Mouse (Mus musculus) midbrain, embryonic 15.5 days (tissue): ENCODE data around the gene Npepps. TPM values are rescaled to one million over a fixed set of nuclear protein-coding genes. Genes with fewer than 3 reads are reported as not detected.

Experiments used
- ATAC-seq: fragments of 200-750 bp; cut with Nextera tagmentation; replicated peaks from 2 replicates; pipeline ENCODE4 v1.8.0; 2017; ENCODE audit warnings: moderate TSS enrichment
- H3K27ac ChIP-seq: fragments of 300-500 bp; sonication (generic); 2 replicates; pipeline ENCODE4 v1.5.1; 2015; ENCODE audit warnings: mild to moderate bottlenecking, inconsistent platforms
- H3K27me3 ChIP-seq: fragments of 300-500 bp; sonication (generic); replicated peaks from 2 replicates; pipeline ENCODE4 v1.6.1; 2015; ENCODE audit warnings: inconsistent platforms
- H3K36me3 ChIP-seq: fragments of 300-500 bp; sonication (generic); replicated peaks from 2 replicates; pipeline ENCODE4 v1.6.1; 2015; ENCODE audit warnings: inconsistent platforms
- H3K4me1 ChIP-seq: fragments of 300-500 bp; sonication (generic); 2 replicates; pipeline ENCODE4 v1.6.1; 2015; ENCODE audit warnings: inconsistent platforms
- H3K4me2 ChIP-seq: fragments of 300-500 bp; sonication (generic); 2 replicates; pipeline ENCODE4 v1.6.1; 2015; ENCODE audit warnings: inconsistent platforms, mild to moderate bottlenecking, moderate library complexity
- H3K4me3 ChIP-seq: fragments of 300-500 bp; sonication (generic); 2 replicates; pipeline ENCODE4 v1.5.1; 2015; ENCODE audit warnings: mild to moderate bottlenecking, inconsistent platforms
- H3K9ac ChIP-seq: fragments of 300-500 bp; sonication (generic); 2 replicates; pipeline ENCODE4 v1.6.1; 2015; ENCODE audit warnings: mild to moderate bottlenecking, inconsistent platforms
- H3K9me3 ChIP-seq: fragments of 300-500 bp; sonication (generic); 2 replicates; pipeline ENCODE4 v1.6.1; 2016; ENCODE audit warnings: inconsistent platforms
- WGBS: fragments of 180-500 bp; shearing (Covaris S2); methylation state at CpG from one replicate; pipeline ENCODE4 v1.1.7; 2015; ENCODE audit warnings: mixed read lengths; 5-methylcytosine and 5-hydroxymethylcytosine counted together
- polyA plus RNA-seq: library from polyadenylated mRNA; unstranded; fragments of >200 nt; fragmentation: Nextera tagmentation; extraction: Ambion mirVana; gene quantifications from 2 replicates; pipeline ENCODE4 v1.2.1, GENCODE M21; 2015

Gene Npepps
- polyA plus RNA-seq, 1 experiment from 2014 or later, result 161 TPM

GRCm38 (mm10) chr11:97160341-97160740, 120.1 kb downstream of the Npepps start:
- ATAC-seq, result no peak
- no peak overlapping the region for H3K4me3 ChIP-seq
- peaks cover 59% of the 10 kb centered on the region for H3K36me3 ChIP-seq
- H3K9ac ChIP-seq, result no peak overlapping the region
- no peak overlapping the region; the same call in 1 of the 2 replicates for H3K27ac ChIP-seq
- no peaks in the 10 kb centered on the region for H3K27me3 ChIP-seq
- no peaks in the 10 kb centered on the region for H3K9me3 ChIP-seq
- 35% methylated on average over 6 of the region's 6 CpGs for WGBS
- no peak overlapping the region for H3K4me2 ChIP-seq
- H3K4me1 ChIP-seq, result no peaks in the 10 kb centered on the region

- H3K27me3 ChIP-seq, result no peaks in the 10 kb centered on the region
- H3K27ac ChIP-seq, result no peak overlapping the region
- H3K4me3 ChIP-seq, result no peak overlapping the region
- H3K9ac ChIP-seq, result no peak overlapping the region
- H3K4me1 ChIP-seq, result peaks cover 11% of the 10 kb centered on the region
- H3K4me2 ChIP-seq, result no peak overlapping the region
- peaks cover 29% of the 10 kb centered on the region for H3K36me3 ChIP-seq
- WGBS, result 75% methylated on average over 7 of the region's 7 CpGs
- H3K9me3 ChIP-seq, result no peaks in the 10 kb centered on the region
- no peak for ATAC-seq
Observed at GRCm38 (mm10) chr11:97156999-97157398, 123.4 kb downstream of the Npepps start.

Other genes starting within 250 kb of the Npepps start
- 3.4 and 3.8 TPM in 2 replicates for gene Lrrc46, start 239.2 kb downstream of the Npepps start, polyA plus RNA-seq
- gene Mrpl10, start 239.1 kb downstream of the Npepps start, polyA plus RNA-seq, result 54.5 and 60.2 TPM in 2 replicates
- 12.8 and 14.1 TPM in 2 replicates for gene Osbpl7, start 230.0 kb downstream of the Npepps start, polyA plus RNA-seq
- 0.13 and 0.19 TPM in 2 replicates for gene Tbx21, start 165.3 kb downstream of the Npepps start, polyA plus RNA-seq
- gene Tbkbp1, start 129.1 kb downstream of the Npepps start, polyA plus RNA-seq, result 11.7 and 12.1 TPM in 2 replicates
- 33.8 and 34.6 TPM in 2 replicates for gene Kpnb1, start 92.8 kb downstream of the Npepps start, polyA plus RNA-seq
- gene Mrpl45, start 35.1 kb upstream of the Npepps start, polyA plus RNA-seq, result 33.1 and 38.1 TPM in 2 replicates
- 0.70 and 0.98 TPM in 2 replicates for gene Gpr179, start 71.4 kb upstream of the Npepps start, polyA plus RNA-seq
- 10.6 and 10.8 TPM in 2 replicates for gene Socs7, start 81.9 kb upstream of the Npepps start, polyA plus RNA-seq
- 10.9 and 11.0 TPM in 2 replicates for gene Arhgap23, start 134.9 kb upstream of the Npepps start, polyA plus RNA-seq
- 1.3 and 1.6 TPM in 2 replicates for gene 4933428G20Rik, start 219.7 kb upstream of the Npepps start, polyA plus RNA-seq